Mouse (Mus musculus) midbrain, embryonic 12.5 days (tissue): ENCODE data around the gene Il12a. TPM values are rescaled to one million over a fixed set of nuclear protein-coding genes. Genes with fewer than 3 reads are reported as not detected.

ENCODE experiments used
- ATAC-seq: fragments of 200-750 bp; cut with Nextera tagmentation; 2 replicates; pipeline ENCODE4 v1.8.0; 2017; ENCODE audit warnings: low read depth, moderate TSS enrichment, moderate library complexity; ENCODE audit not compliant: low FRiP score
- H3K27ac ChIP-seq: fragments of 300-500 bp; sonication (generic); replicated peaks from 2 replicates; pipeline ENCODE4 v1.5.1; 2016; ENCODE audit warnings: mild to moderate bottlenecking
- H3K27me3 ChIP-seq: fragments of 300-500 bp; sonication (generic); 2 replicates; pipeline ENCODE4 v1.6.1; 2016; ENCODE audit warnings: mild to moderate bottlenecking
- H3K36me3 ChIP-seq: fragments of 300-500 bp; sonication (generic); 2 replicates; pipeline ENCODE4 v1.6.1; 2016
- H3K4me1 ChIP-seq: fragments of 300-500 bp; sonication (generic); 2 replicates; pipeline ENCODE4 v1.6.1; 2016
- H3K4me2 ChIP-seq: fragments of 300-500 bp; sonication (generic); replicated peaks from 2 replicates; pipeline ENCODE4 v1.6.1; 2016; ENCODE audit warnings: mild to moderate bottlenecking, moderate library complexity
- H3K4me3 ChIP-seq: fragments of 300-500 bp; sonication (generic); 2 replicates; pipeline ENCODE4 v1.5.1; 2016; ENCODE audit warnings: mild to moderate bottlenecking
- H3K9ac ChIP-seq: fragments of 300-500 bp; sonication (generic); replicated peaks from 2 replicates; pipeline ENCODE4 v1.6.1; 2016; ENCODE audit warnings: mild to moderate bottlenecking, moderate library complexity
- H3K9me3 ChIP-seq: fragments of 300-500 bp; sonication (generic); 2 replicates; pipeline ENCODE4 v1.6.1; 2016; ENCODE audit warnings: mild to moderate bottlenecking
- WGBS: fragments of 180-500 bp; shearing (Covaris S2); methylation state at CpG from one replicate; pipeline ENCODE4 v1.1.7; 2016; 5-methylcytosine and 5-hydroxymethylcytosine counted together
- polyA plus RNA-seq: library from polyadenylated mRNA; unstranded; fragments of >200 nt; fragmentation: Nextera tagmentation; extraction: Ambion mirVana; gene quantifications from 2 replicates; pipeline ENCODE4 v1.2.1, GENCODE M21; 2016

Il12a gene
- polyA plus RNA-seq, 1 experiment from 2014 or later, result not detected

GRCm38 (mm10) chr3:68691100-68691778, 795 bp downstream of the Il12a start:
- Histone ChIP-seq H3K36me3 (no peaks in the 10 kb centered on the region), H3K4me1 (no peaks in the 10 kb centered on the region; the same call in 1 of the 2 replicates), H3K4me3 (no peak overlapping the region), H3K4me2 (no peak overlapping the region), H3K9ac (no peak overlapping the region), H3K27me3 (no peaks in the 10 kb centered on the region), H3K27ac (no peak overlapping the region), H3K9me3 (no peaks in the 10 kb centered on the region)
- WGBS, result 91% methylated on average over 28 of the region's 28 CpGs
- ATAC-seq, result no peak

DNA sequence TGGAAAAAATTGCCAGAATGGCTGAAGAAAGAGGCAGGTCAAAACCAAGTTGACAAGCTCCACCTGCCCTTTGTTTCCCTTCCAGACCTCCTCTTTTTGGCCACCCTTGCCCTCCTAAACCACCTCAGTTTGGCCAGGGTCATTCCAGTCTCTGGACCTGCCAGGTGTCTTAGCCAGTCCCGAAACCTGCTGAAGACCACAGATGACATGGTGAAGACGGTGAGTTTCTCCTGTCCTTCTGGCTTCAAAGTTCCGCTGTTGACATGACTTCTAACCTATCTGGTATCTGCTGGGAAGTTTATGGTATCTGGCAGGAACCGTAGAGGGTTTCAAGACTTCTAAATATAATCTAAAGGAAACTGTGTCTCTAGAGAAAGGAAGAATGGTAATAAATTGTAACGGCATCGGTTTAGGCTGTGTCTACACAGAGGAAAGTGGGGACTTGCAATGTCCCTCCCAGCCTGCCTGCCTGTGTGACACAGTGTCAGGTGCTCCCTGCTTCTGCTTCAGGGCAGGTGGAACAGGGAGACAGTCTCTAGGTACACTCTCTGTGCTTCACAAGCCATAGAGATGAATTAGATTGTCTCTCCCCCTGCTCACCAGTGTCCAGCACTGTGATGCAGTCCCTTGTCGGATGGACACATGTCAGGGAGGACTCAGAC, 1.6 kb downstream of the Il12a start:
- no peak for ATAC-seq
- Histone ChIP-seq H3K9me3 (no peaks in the 10 kb centered on the region), H3K27me3 (no peaks in the 10 kb centered on the region), H3K9ac (no peak overlapping the region), H3K4me3 (no peak overlapping the region), H3K4me2 (no peak overlapping the region), H3K36me3 (no peaks in the 10 kb centered on the region), H3K27ac (no peak overlapping the region), H3K4me1 (no peaks in the 10 kb centered on the region; the same call in 1 of the 2 replicates)
- 93% methylated on average over 7 of the region's 7 CpGs for WGBS

DNA sequence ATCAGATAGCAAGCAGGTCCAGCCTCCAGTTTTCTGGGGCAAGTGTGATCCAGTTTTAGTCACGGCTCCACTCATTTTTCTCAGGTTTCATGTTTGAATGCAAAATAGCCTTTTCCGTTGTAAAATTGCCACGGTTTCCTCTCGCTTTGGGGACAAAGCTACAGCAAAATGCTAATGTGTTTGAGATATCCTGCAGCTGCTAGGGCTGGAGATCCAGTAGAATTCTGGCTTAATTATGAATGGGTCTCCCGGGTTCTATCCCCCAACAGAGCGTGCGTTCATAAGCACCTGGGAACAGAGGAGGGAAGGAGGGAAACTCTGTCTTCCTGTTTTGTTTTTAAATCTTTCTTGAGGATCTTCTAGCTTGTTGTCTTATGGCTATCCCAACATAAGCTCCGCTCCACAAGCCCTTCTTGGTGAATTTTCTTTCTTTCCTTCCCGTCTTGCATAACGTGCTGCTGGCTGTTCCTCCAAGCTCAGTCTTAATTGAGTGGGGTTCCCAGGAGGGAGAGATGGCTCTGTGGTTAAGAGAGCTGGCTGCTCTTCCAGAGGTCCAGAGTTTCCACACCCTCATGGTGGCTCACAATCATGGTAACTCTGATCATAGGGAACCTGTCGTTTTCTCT, 2.3 kb downstream of the Il12a start:
- Histone ChIP-seq H3K4me1 (no peaks in the 10 kb centered on the region; the same call in 1 of the 2 replicates), H3K27me3 (no peaks in the 10 kb centered on the region), H3K9ac (no peak overlapping the region), H3K36me3 (no peaks in the 10 kb centered on the region), H3K4me2 (no peak overlapping the region), H3K9me3 (no peaks in the 10 kb centered on the region), H3K4me3 (no peak overlapping the region), H3K27ac (no peak overlapping the region)
- WGBS, result 77% methylated on average over 11 of the region's 11 CpGs
- no peak for ATAC-seq

DNA sequence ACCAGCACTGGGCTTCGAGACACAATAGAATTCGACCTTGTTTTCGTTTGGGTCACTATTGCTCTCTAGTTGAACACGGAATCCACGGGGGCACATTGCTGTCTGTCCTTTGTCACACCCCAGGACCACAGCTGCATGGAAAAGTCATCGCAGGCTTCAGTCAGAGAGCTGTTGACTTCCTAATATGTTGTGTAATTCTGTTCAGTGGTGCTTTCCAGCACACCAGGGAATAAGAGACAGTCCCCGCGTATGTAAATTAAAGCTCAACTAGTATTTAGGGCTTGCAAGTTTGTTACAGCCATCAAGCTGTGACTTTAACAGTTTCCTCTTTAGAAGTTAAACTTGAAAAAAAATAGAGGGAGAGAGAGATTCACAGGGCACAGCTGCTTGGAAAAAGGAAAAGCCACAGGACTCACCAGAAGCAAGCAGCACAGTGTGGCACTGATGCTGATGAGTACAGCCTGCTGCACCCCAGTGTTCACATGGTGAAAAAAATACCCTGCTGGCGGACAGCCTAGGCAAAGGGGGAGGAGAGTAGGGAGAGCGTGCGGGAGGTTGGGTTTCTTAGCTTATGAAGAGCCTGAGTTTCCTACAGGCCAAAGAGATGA, 3.1 kb downstream of the Il12a start:
- Histone ChIP-seq H3K9me3 (no peaks in the 10 kb centered on the region), H3K27me3 (no peaks in the 10 kb centered on the region), H3K4me1 (no peaks in the 10 kb centered on the region; the same call in 1 of the 2 replicates), H3K4me2 (no peak overlapping the region), H3K4me3 (no peak overlapping the region), H3K27ac (no peak overlapping the region), H3K36me3 (no peaks in the 10 kb centered on the region), H3K9ac (no peak overlapping the region)
- WGBS, result 47% methylated on average over 11 of the region's 11 CpGs
- no peak for ATAC-seq

- Histone ChIP-seq H3K9ac (no peak overlapping the region), H3K9me3 (no peaks in the 10 kb centered on the region), H3K27me3 (no peaks in the 10 kb centered on the region), H3K36me3 (no peaks in the 10 kb centered on the region), H3K4me1 (no peaks in the 10 kb centered on the region; the same call in 1 of the 2 replicates), H3K4me2 (no peak overlapping the region), H3K4me3 (no peak overlapping the region), H3K27ac (no peak overlapping the region)
- WGBS, result 92% methylated on average over 5 of the region's 5 CpGs
- ATAC-seq, result no peak
Measured at GRCm38 (mm10) chr3:68695321-68695720, 4.9 kb downstream of the Il12a start.

DNA sequence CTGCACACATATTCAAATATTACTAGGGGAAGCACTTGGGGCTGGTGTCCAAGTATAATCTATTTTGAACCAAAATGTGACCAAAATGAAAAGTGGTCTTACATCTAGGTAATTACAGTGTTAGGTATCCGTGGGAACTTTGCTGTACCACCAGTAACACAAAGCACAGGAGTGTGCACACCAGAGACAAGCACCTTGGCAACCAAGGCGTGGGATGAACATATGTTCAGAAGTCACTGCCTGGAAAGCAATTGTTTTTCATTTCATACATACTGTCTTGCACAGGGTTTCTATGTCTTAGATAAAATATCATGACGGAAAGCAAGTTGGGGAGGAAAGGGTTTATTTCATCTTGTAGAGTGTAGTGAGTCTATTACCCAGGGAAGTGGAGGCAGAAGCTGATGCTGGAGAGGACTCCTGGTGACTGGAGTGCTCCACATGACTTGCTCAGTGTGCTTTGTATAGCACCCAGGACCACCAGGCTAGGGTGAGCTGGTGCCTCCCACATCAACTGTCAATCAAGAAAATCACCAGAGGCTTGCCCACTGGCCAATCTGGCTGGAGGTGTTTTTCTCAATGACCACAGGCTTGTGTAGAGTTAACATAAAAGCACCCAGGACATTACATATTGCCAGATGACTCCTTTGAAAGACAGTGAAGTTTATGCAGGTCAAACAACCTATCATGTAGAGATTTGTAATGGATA, 6.2 kb downstream of the Il12a start:
- H3K27me3 ChIP-seq, result no peaks in the 10 kb centered on the region
- H3K4me1 ChIP-seq, result no peaks in the 10 kb centered on the region; the same call in 1 of the 2 replicates
- H3K4me3 ChIP-seq, result no peak overlapping the region
- H3K9me3 ChIP-seq, result no peaks in the 10 kb centered on the region
- no peak for ATAC-seq
- H3K4me2 ChIP-seq, result no peak overlapping the region
- no peak overlapping the region for H3K9ac ChIP-seq
- H3K27ac ChIP-seq, result no peak overlapping the region
- H3K36me3 ChIP-seq, result no peaks in the 10 kb centered on the region
- 90% methylated on average over 3 of the region's 3 CpGs for WGBS

GRCm38 (mm10) chr3:68698601-68699000, 8.2 kb downstream of the Il12a start:
- no peaks in the 10 kb centered on the region for H3K27me3 ChIP-seq
- no peaks in the 10 kb centered on the region for H3K9me3 ChIP-seq
- no peaks in the 10 kb centered on the region for H3K36me3 ChIP-seq
- no peak overlapping the region for H3K27ac ChIP-seq
- no peak overlapping the region for H3K4me2 ChIP-seq
- H3K4me3 ChIP-seq, result no peak overlapping the region
- WGBS, result 92% methylated on average over 3 of the region's 3 CpGs
- no peak for ATAC-seq
- H3K4me1 ChIP-seq, result no peaks in the 10 kb centered on the region; the same call in 1 of the 2 replicates
- no peak overlapping the region for H3K9ac ChIP-seq

DNA sequence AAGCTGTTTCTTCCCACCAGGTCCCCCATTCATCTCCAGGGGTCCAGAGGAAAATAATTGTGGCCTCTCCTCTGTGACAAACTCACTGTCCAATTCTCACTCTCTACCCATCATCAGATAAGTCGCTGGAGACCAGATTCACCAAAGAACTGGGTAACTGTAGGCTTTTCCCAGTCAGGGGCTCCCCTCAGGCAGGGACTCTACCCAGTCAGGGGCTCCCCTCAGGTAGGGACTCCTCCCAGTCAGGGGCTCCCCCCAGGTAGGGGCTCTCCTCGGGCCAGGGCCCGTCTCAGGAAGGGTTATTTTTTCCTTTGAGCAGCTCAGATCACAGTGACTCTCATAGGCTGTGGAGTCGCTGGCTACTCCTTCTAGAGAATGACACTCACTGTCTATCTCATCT, 9.6 kb downstream of the Il12a start:
- WGBS, result 82% methylated on average over 4 of the region's 4 CpGs
- H3K4me3 ChIP-seq, result no peak overlapping the region
- H3K27me3 ChIP-seq, result no peaks in the 10 kb centered on the region
- no peak overlapping the region for H3K27ac ChIP-seq
- H3K36me3 ChIP-seq, result no peaks in the 10 kb centered on the region
- H3K4me2 ChIP-seq, result no peak overlapping the region
- no peaks in the 10 kb centered on the region for H3K9me3 ChIP-seq
- H3K9ac ChIP-seq, result no peak overlapping the region
- ATAC-seq, result no peak
- no peaks in the 10 kb centered on the region for H3K4me1 ChIP-seq

- WGBS, result 88% methylated on average over 10 of the region's 10 CpGs
- no peak overlapping the region for H3K4me2 ChIP-seq
- no peaks in the 10 kb centered on the region for H3K4me1 ChIP-seq
- H3K27ac ChIP-seq, result no peak overlapping the region
- no peaks in the 10 kb centered on the region for H3K27me3 ChIP-seq
- ATAC-seq, result no peak
- H3K9ac ChIP-seq, result no peak overlapping the region
- no peaks in the 10 kb centered on the region for H3K9me3 ChIP-seq
- no peak overlapping the region for H3K4me3 ChIP-seq
- H3K36me3 ChIP-seq, result no peaks in the 10 kb centered on the region
Measured at GRCm38 (mm10) chr3:68706307-68706706, 15.9 kb downstream of the Il12a start.

DNA sequence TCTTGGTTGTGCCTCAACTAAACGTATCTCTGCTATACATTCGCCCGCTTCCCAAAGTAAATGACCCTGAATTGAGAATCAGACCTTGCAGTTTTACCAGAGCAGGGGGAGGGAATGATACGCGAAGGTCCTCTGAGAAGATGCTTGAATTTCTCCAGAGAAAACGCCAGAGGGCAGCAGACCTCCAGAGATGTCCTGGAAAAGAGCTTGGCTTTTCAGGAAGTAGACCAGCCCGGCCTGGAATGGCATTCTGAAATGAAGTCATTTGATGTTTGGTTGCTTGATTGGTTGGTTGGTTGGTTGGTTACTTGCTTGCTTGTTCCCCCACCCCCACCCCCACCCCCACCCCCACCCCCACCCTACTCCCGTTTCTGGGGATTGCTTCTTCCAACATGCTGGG, 17.8 kb downstream of the Il12a start:
- Histone ChIP-seq H3K4me2 (no peak overlapping the region), H3K27me3 (no peaks in the 10 kb centered on the region), H3K4me3 (no peak overlapping the region), H3K27ac (no peak overlapping the region), H3K4me1 (no peaks in the 10 kb centered on the region), H3K9me3 (no peaks in the 10 kb centered on the region), H3K9ac (no peak overlapping the region), H3K36me3 (no peaks in the 10 kb centered on the region)
- 52% methylated on average over 8 of the region's 8 CpGs for WGBS
- ATAC-seq, result no peak

- H3K9me3 ChIP-seq, result no peaks in the 10 kb centered on the region
- no peak overlapping the region for H3K27ac ChIP-seq
- no peak overlapping the region for H3K9ac ChIP-seq
- no peaks in the 10 kb centered on the region for H3K4me1 ChIP-seq
- H3K4me3 ChIP-seq, result no peak overlapping the region
- H3K4me2 ChIP-seq, result no peak overlapping the region
- no peaks in the 10 kb centered on the region for H3K36me3 ChIP-seq
- WGBS, result 54% methylated on average over 9 of the region's 9 CpGs
- H3K27me3 ChIP-seq, result no peaks in the 10 kb centered on the region
- peak; percentile 58; the same call in 1 of the 2 replicates for ATAC-seq
Measured at GRCm38 (mm10) chr3:68709198-68709797, 18.9 kb downstream of the Il12a start.
